Mouse (Mus musculus): ENCODE measurements around the gene Glce.

Glce gene

DNA sequence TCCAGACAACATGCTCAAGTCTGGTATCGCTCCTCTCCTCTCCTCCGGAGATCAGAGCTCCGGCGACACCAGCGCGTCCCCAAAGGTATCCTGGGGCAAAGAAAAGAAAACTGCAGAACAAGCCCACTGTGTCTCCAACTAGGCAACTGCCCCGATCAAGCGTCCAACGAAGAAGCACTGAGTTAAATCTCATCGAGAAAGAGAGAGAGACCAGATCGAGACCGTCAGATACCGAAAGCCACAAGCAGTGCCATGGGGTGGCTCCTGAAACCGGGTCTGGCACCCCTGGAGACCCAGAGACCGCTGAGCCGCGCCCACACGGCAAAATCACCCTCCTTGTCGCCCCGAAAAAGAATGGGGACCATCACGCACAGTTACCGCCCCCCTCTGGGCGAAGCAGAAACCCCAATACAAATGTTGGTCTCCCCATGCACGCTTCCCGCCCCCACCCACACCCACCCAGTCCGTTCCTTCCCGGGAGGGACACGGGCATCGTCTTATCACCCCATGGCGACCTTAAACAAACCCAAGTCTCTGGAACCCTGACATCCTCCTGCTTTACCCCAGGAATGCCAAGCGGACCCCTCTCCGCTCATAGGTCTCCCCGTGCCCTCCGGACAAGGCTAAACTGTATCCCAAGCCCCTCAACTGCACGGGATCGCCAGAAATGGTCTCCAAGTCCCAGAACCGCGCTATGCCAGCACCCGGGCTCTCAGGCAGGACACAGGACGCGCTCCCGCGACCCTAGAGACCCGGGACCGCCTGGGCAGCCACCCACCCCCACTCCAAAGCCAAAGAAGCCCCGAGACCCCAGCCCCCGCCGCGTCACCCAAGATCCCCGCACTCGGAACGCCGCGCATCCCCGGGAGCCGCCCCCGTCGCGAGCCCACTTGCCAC lies 656 bp downstream of the Glce start:
- DNase-seq, result peak; percentile 70

DNA sequence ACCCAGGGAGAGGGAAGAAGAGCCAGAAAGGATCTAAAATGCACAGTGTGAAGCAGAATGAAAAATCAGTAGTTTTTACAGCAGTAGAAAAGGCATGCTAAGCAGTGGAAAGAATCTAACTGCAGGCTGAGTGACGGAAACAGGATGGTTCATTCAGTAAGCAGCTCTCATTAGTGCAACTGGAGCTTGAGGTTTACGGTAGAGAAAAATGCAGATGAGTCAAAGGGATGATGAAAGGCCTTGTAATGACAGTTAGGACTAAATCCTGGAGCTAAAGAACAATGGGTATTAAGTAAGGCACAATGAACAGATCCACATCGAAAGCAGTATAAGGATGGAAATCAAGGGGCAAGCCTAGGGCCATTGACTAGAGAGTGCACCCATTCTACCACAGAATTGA lies 3.7 kb downstream of the Glce start:
- no peak for DNase-seq

DNA sequence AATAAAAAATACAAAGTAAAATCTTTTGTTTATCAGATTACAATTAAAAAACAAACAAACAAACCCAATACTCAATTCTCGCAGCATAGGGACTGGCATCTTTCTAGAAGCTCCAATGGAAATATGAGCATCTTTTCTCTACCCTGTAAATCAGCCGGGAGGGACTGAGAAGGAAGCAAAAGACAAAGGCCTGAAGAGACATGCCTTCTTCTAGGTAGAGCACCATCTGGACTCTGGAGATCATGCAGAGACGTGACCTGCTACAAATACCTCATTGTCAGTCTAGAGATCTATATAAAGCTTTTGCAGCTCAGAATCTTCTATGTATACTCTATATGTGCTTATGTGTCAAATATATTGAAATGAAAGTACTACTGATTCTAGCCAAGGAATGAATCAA lies 6.6 kb downstream of the Glce start:
- DNase-seq, result peak; percentile 82

DNA sequence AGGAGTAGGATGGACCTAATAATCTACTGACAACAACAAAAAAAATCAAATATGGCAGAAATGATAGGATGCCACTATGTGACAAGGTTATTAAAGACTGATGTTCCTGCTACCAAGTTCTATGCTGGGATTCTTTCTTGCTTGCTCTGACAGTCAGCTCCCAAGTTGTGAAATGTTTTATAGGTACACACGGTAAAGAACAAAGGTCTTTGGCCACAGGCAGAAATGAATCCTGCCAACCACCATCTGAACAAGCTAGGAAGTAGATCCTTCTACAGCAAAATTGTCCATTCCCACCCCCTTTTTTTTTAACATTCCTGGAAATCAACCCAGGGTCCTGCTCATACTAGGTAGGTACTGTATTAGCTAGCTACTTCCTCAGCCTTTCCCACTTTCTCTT lies 25.9 kb downstream of the Glce start:
- DNase-seq, result no peak

DNA sequence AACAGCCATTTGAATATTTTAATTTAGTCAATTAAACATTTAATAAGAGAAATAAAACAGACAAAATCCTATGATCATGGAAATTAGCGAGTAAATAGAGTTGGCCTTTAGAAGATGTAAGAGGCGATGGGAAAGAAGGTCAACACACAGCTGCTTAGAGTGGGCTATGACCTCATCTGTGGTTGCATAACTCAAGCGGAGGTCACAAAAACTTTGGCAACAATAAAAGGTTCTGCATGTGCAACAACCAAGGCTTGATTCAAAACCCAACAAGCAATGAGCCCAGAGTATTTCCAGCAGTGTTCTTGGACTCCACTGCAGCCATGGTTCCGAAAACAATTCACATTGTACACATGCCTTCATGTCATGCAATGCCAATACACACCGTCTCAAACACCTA lies 30.9 kb downstream of the Glce start:
- DNase-seq, result no peak

DNA sequence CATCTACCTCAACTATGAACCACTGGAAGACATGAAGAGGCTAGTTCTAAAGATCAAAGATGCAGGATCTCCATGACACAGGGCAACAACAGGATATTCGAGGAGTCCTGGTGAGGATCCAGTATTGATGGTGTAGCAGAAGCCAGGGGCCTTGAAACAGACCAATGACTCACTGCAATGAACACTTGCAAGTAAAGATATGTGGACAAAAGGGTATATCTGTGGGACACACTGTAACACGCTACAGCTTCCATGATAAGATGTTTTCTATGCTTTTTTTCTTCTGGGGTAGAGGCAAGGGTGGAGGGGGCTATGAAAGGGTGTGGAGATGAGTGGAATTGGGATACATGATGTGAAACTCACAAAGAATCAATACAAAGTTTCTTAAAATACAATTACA lies 36.9 kb downstream of the Glce start:
- DNase-seq, result no peak

DNA sequence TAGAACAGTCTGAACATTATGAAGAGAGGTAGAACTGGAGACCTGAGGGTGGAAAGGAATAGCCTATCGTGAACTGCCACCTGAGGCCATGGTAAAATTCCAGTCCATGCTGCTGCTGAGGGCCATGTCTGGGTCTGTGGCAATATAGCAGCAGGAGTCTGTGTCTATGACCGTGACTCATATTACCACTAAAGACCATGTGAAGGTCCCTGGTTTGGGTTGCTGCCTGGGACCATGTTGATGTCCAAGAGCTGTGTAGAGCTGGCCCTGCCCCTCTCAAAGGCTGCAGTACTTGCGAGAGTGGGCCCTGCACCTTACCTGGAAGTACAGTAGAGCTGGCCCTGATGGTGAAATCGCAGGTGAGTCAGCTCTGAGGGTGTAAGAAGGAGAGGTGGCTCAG lies 37.6 kb downstream of the Glce start:
- DNase-seq, result no peak

DNA sequence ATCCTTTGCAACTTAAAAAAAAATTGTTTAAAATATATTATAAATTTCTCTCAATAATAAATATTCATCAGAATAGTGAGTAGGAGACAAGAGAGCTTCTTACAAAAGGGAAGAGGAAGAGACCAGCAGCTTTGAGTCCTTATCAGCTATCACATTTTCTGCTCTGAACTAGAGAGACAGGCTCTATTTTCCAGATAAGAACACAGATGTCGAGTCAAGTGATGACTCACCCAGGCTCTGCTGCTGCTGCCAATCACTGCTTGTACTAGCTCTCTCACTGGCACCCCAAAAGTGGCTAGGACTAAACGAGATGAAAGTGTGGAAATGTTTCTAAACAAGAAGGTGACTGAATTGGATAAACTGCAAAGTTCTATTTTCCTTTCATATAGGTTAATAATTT lies 39.5 kb downstream of the Glce start:
- no peak for DNase-seq

DNA sequence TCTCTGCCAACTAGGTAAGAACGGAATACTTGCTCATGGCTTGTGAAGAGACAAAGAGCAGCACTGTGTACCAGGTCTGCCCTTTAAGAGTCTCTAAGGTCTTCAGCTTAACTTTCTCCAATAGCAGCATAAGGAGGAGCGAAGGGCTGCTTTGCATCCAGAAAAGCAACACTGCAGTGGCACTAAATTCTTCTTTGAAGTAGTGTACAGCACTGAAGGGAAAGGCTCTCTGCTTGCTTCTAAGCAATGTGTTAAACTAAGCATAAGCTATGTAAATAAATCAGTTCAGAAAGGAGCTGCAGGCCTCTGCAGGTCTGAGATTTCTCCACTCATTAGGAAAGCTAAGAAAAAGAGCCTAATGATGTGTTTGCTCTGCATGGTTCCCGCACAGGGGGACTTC lies 40.9 kb downstream of the Glce start:
- DNase-seq, result no peak

DNA sequence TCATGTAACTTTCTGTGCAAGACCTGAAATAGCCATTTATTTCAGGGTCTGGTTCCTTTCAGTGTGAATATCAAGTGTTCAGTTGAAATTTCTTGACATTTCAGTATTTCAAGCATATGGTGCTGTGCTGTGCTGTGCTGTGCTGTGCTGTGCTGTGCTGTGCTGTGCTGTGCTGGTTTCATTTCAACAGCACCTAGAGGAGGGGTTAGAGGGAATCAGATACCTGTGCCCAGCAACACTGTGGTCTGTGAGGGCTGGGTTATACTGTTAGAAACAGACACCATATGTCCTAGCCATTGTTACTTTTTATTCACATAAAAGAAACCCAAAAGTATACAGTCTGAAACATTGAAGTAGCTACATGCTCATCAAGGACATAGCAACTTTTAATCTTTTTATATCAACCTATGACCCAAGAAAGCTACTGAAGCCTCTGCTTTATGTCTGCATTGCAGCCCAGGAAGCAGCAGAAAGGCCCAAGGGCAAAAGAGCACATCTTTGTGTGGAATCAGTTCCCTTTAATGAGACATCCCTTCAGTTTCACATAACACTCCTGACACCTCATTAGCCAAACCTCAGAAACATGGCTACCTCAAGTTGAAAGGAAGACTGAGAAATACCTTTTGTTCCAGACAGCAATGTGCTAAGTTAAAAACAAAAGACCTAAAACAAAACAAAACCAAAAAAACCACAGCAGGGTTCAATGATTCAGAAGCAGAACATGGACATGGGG lies 42.3 kb downstream of the Glce start:
- no peak for DNase-seq

DNA sequence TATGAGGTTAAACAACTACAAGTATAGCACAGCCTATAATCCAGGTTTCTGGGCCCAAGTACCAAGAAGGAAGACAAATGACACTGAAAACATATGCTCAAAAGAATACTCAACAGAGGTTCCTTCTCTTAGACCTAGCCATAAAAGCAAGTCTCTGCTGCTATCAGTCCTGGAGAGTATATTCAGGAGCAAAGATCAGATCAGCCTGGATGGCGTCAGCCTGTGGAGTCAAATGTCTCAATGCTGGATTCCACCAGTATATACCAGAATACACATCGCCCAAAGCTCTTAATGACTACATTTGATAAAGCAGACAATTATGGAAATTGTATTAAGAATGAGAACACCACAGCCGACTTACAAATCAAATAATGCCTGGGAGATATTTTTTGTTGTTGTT lies 60.2 kb downstream of the Glce start:
- no peak for DNase-seq

DNA sequence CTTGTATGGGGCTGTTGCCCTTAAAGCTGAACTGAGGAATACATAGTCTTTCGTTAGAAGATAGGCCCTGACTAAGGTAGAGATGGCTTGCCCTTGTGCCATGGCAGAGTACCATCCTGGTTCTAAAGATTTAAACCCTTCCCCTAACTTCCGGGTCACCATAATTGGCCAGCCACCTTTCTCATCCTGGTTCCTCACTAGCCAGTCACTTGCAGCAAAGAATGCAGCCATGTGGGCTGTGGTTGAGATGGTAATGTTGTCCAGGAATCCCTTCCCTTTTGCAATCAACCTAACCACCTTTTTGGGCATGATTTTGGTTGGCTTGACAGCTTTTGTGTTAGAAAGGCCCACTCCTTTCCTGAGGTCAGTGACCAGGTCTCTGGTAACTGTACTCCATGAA lies 62.0 kb downstream of the Glce start:
- no peak for DNase-seq

DNA sequence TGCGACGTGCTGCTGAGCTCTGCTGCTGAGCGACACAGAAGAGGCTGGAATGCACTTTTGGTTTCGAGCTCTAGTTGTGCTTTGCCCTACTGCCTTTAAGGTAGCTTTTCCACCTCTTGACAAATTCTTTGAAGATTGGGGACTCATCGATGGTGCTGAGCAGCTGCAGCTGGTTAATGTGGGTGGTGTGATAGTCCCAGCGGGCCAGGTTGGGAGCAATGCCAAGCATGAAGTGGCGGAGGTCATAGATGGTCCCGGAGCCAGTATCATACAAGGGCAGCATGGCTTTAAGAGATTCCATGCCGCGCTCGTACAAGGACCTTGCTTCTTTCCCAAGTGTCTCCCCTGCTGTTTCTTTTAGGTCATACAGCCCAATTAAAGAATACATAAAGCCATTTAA lies 62.5 kb downstream of the Glce start:
- DNase-seq, result no peak

DNA sequence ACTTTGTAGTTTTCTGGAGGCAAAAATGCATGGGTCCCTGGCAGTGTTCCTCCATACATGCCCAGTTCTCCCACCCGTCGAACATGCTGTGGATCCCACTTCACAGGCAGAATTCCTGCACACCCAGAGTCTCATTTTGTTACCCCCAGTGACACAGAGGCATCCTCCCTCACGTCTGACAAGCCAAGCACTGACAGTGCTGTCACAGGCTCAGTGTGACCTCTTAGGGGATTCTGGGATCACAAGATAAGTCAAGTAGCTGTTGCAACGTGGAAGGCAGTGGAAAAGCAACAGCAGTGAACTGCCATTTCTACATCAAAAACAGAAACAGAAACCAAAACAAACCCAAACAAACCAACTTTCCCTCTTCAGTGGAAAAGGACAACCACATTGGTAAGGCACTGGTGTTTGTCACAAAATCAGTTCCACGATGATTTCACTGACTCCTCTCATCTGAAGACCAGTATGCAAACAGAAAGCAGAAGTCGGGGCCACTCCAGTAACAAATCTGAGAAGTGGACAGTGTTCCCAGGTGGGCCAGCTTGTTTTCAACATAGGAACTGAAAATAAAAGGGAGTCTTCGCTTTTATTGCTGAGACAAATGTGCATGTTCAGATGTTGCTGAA lies 64.5 kb downstream of the Glce start:
- no peak for DNase-seq

DNA sequence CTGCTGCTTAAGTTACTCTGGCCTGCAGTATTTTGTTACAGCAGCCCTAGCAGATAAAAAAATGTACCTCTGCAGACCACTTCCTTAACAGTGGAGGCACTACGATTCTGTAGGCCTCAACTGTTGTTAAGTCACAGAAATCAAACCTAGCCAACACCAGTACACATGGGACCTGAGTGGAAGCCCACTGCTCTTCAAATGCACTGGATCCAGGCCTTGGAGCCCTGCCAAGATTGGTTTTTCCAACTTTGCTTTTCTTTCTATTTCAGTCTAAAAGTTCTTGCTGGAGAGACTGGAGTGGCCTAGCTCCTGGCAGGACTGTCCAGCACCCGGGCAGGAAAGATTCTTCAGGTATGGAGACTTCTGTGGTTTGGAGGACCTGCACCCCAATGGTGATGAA lies 66.2 kb downstream of the Glce start:
- no peak for DNase-seq

DNA sequence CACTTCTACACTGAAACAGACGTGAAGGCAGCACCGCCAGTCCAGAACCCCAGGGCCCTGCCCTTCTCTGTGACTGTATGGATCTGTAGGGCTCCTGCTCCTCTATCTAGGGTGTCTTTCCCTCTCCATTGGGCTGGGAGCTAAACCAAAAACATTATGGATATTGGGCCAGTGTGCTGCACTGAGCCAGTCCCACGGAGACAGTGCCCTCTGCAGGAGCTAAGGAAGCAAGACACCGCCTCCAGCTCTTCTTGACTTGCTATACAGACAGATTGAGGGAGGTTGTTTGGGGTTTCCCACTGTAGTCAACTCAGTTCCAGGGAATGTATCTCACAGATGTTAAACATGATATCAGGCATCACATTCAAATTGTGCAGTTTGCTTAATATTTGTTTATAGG lies 71.7 kb downstream of the Glce start:
- DNase-seq, result no peak

DNA sequence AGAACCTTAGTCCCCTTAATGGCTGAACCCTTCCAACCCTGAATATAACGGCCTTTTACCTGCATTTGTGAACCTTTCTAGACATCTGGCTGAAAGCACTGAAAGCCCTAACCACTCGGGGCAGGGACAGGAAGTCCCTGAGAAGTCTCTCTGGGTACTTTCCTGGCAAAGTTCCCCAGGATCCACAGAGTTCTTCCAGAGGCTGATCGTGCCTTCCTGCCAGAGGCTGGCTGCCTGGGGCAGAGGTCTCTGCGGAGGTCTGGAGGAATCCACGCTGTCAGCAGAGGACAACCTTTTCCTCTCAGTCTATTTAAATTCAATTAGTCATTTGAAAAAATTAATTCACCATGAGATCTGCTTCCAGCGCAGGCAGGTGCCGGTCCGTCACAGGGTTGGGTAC lies 73.3 kb downstream of the Glce start:
- DNase-seq, result no peak

DNA sequence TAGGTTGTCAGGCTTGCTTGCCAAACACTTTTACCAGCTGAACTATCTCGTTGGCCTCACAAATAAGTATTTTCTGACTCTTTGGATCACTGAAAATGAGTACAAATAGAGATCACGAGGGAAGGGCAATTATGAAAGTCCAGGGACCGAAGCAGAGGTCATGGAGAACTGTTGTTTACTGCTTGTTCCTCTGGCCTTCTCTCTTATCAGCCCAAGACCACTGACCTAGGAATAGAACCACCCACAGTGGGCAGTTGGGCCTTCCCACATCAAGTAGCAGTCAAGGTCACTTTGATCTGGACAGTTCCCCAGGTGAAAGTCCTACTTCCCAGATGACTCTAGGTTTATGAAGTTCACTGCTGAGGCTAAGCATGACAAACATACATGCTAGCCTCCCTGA lies 80.3 kb downstream of the Glce start:
- DNase-seq, result no peak

DNA sequence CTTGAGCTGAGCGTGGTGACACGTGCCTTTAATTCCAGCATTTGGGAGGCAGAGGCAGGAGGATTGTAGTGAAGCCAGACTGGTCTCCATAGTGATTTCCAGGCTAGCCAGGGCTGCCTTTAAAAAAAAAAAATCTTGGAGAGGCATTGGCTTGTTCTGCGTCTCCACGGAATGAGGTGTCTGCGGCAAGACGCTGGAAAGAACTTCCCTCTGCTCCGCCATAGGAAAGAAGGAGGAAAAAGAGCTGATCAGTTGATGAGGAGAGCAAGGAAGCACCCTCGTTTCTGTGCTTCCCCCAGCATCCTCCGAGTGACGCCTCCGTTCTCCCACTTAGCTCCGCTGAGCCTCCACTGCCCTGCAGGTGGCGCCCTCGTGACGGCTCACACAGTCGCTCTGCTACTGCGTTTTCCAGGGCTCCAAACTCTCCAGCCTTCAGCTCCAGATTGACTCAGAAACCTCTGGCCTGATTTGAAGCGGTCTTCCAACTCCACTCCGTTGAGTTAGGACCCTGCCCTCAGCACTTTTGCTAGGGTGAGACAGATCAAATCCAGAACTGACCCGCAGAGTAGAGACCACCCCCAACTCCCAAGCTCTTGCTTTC lies 82.3 kb downstream of the Glce start:
- DNase-seq, result peak; percentile 87

DNA sequence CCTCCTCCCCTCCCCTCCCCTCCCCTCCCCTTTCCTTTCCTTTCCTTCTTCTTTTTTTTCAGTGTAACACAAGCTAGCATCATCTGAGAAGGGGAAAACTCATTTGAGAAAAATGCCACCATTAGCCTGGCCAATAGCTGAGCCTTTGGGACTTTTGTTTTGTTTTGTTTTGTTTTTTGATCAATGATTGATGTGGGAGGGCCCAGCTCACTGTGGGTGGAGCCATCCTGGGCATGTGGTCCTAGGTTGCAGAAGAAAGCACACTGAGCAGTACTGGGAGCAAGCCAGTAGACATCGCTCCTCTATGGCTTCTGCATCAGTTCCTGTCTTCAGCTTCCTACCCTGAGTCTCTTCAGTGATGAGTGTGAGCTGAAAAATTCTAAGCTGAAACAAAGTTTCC lies 86.6 kb downstream of the Glce start:
- no peak for DNase-seq

DNA sequence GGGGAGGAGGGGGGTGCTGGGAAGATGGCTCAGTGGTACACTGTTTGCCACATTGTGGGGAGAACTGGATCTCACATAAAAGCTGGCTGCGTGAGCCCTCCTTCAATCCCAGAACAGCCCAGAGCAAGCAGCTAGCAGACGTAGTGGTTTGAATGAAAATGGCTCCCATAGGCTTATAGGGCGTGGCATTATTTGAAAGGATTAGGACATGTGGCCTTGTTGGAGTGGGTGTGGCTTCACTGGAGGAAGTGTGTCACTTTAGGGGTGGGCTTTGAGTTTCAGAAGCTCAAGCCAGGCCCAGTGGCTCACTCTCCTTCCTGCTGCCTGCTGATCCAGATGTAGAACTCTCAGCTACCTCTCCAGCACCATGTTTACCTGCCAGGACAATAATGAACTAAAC lies 90.2 kb downstream of the Glce start:
- DNase-seq, result no peak

DNA sequence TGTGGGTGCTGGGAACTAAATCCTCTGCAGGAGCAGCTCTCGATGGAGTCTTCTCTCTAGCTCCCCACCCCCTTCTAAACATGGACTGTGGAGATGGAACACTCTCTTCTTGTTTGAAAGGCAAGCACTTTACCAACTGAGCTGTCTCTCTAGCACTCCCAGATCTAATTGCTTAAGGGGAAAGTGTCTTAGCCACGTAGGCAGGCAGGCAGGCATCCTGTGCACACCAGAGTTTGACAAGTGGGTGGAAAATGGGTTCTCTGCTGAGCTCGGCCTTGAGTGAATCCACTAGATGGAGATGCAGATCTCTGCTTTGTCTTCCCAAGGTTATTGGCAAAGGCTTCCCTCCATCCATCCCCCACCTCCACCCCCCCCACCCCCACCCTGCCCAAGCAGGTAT lies 94.4 kb downstream of the Glce start:
- DNase-seq, result no peak

DNA sequence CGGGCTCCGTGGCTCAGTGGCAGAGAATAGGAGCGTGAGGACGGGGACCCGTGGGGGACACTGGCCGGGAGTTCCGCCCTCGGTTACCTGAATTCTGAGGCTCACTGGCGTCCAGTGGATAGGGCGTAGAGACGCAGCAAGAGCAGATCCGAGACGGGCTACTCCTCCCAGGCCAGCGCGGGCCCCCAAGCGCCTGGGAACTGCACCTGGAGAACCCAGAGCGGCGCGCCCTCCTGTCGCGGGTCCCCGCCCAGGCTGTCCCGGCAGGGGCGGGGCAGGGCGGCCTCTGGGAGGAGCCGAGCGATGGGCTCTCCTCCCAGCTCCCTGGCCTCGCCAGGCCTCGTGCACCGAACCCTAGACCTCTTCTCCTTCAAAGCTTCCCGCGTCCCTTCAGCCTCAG lies 95.9 kb downstream of the Glce start, which contains the start of gene Paqr5:
TSS of gene Paqr5 (minus strand) at position 257 of the 400 bp plus-strand sequence.
- no peak for DNase-seq

DNA sequence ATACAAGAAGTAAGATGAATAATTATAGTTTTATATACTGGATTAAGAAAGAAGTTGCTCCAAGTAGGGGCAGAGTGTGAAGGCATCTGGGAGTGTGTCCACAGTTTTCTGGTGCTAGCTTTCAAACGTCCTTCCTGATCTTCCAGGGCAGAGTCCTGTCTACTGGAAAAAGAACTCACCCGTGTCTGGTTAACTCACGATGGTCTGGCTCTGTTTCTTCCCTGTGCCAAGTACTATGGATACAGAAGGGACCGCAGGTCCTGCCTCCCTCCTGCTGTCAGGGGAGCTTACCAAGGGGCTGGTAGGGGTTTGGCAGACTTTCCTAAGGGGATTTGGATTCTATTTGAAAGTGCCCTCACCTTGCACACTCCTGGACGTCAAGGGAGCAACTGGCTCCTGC lies 97.4 kb downstream of the Glce start:
- DNase-seq, result no peak

Measured in cerebellum, adult 9-10 months (tissue).